Mouse (Mus musculus) spleen, adult 2 months (tissue): ENCODE measurements at regions not wholly inside any gene's neighbourhood (a gene's known extent, or its start where the extent isn't known, plus 50 kb on each side); places are given as distances from the start of the nearest gene placed in this dataset.

Experiments used
- DNase-seq, 2 experiments: peaks; one replicate each; pipeline versions ENCODE4 v3.0.0 to v3.0.0-alpha.2; 2012 to 2021; ENCODE audit warnings: low spot score in 2 of 2, low read depth in 1 of 2
- H3K27ac ChIP-seq: fragments of 200-500 bp; 2 replicates; pipeline ENCODE4 v1.5.1; 2012; ENCODE audit warnings: low read length, inconsistent platforms; ENCODE audit not compliant: insufficient read depth
- H3K27me3 ChIP-seq: fragments of 200-500 bp; 2 replicates; pipeline ENCODE4 v1.6.1; 2012; ENCODE audit warnings: mild to moderate bottlenecking, moderate library complexity, low read length, inconsistent platforms; ENCODE audit not compliant: control insufficient read depth, insufficient read depth
- H3K36me3 ChIP-seq: fragments of 200-500 bp; 2 replicates; pipeline ENCODE4 v1.6.1; 2012; ENCODE audit warnings: mild to moderate bottlenecking, low read length, inconsistent platforms; ENCODE audit not compliant: control insufficient read depth, insufficient read depth
- H3K4me1 ChIP-seq: fragments of 200-500 bp; 2 replicates; pipeline ENCODE4 v1.6.1; 2011; ENCODE audit warnings: inconsistent platforms; ENCODE audit not compliant: control insufficient read depth, insufficient read depth, insufficient read length
- H3K4me3 ChIP-seq: fragments of 200-500 bp; 2 replicates; pipeline ENCODE4 v1.5.1; 2011; ENCODE audit warnings: mild to moderate bottlenecking, inconsistent platforms; ENCODE audit not compliant: insufficient read depth, insufficient read length; ENCODE audit errors: extremely low read depth
- CTCF ChIP-seq: fragments of 200-500 bp; IDR thresholded peaks from 2 replicates; pipeline ENCODE4 v1.5.1; 2011; ENCODE audit warnings: mild to moderate bottlenecking, inconsistent platforms; ENCODE audit not compliant: insufficient read depth, insufficient read length, insufficient replicate concordance; ENCODE audit errors: extremely low read depth
- POLR2A ChIP-seq: fragments of 200-500 bp; IDR thresholded peaks from 2 replicates; pipeline ENCODE4 v1.6.1; 2011; ENCODE audit warnings: low read depth, low read length, inconsistent platforms
- WGBS: fragments of 180-500 bp; shearing (Covaris S2); methylation state at CpG from one replicate; pipeline ENCODE4 v1.1.7; 2018; 5-methylcytosine and 5-hydroxymethylcytosine counted together

DNA sequence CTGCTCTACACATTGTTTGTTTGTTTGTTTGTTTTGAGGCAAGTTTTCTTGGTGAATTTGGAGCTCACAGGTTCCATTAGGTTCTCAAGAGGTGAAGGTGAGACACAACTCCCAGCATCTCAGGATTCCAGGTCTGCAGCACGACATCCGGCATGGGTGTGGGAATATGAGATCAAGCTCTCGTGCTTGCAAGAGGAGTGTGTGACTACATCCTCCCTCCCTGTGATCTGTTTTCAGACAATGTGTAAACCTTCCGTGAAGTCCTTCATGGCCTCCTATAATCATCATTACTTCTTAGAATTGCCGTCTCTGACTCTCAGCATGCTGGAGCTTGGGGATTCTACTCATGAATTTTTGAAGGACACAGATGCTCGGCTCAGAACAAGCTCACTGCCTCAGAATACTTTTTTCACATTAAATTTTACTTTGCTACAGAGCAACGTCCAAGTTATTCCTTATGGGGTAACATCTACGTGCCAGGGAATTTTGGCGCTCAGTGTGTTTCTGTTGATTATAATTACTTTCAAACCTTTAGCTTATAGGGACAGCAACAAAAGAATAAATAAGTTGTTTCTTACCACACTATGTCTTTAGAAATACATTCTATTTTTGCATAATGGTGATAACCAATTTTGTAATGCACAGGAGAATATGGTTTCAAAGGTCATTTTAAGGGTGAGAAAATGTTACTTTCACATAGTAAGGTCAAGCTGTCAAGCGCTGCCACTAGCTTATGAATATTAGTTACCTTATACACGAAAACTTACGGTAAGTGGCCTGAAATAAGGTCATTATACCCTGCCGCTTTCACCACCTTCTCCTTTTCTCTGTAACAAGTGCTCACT lies 220.6 kb downstream of the Spry2 start:
- 64% methylated on average over 13 of the region's 13 CpGs for WGBS
- Histone ChIP-seq H3K27ac (no peak overlapping the region), H3K4me3 (no peak overlapping the region), H3K36me3 (no peaks in the 10 kb centered on the region), H3K27me3 (no peaks in the 10 kb centered on the region), H3K4me1 (no peaks in the 10 kb centered on the region)
- DNase-seq = no peak
- TF ChIP-seq POLR2A = no peak
- TF ChIP-seq CTCF = no peak

DNA sequence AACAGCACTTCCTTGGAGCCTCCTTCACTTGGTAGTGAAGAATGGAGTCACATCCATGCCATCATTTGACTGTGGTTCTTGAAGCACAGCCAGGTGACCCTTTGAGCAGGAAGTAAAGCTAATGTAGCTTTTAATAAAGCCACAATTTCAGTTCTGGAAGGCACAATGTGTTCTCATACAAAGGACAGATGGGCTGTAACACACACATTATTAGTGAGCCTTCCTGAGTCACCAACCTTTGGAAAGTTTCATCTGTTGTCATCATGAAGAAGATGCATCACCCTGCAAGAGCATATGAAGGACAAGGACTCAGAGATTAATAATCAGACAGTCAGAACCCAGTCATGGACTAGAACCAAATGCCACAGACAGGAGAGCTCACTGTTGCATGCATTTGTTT lies 221.6 kb downstream of the Spry2 start:
- no peak for DNase-seq
- no peak overlapping the region for H3K27ac ChIP-seq
- no peaks in the 10 kb centered on the region for H3K36me3 ChIP-seq
- H3K27me3 ChIP-seq = no peaks in the 10 kb centered on the region
- H3K4me3 ChIP-seq = no peak overlapping the region
- TF ChIP-seq POLR2A = no peak
- no peak for TF ChIP-seq CTCF
- no peaks in the 10 kb centered on the region for H3K4me1 ChIP-seq

GRCm38 (mm10) chr14:105668969-105669368 lies 227.7 kb downstream of the Spry2 start:
- H3K36me3 ChIP-seq = no peaks in the 10 kb centered on the region
- no peak overlapping the region for H3K27ac ChIP-seq
- no peak for TF ChIP-seq CTCF
- no peak for TF ChIP-seq POLR2A
- WGBS = 3% methylated on average over 11 of the region's 11 CpGs
- DNase-seq = no peak
- H3K27me3 ChIP-seq = no peaks in the 10 kb centered on the region
- no peaks in the 10 kb centered on the region for H3K4me1 ChIP-seq
- no peak overlapping the region for H3K4me3 ChIP-seq

- Histone ChIP-seq H3K4me1 (no peaks in the 10 kb centered on the region), H3K36me3 (no peaks in the 10 kb centered on the region), H3K27ac (no peak overlapping the region), H3K27me3 (no peaks in the 10 kb centered on the region), H3K4me3 (no peak overlapping the region)
- 86% methylated on average over 7 of the region's 7 CpGs for WGBS
- DNase-seq = no peak
- TF ChIP-seq POLR2A (no peak), CTCF (no peak)
Measured at GRCm38 (mm10) chr14:105664671-105665198, 231.9 kb downstream of the Spry2 start.

GRCm38 (mm10) chr14:105663472-105663871 lies 233.1 kb downstream of the Spry2 start:
- Histone ChIP-seq H3K36me3 (no peaks in the 10 kb centered on the region), H3K27ac (no peak overlapping the region), H3K4me3 (no peak overlapping the region), H3K27me3 (no peaks in the 10 kb centered on the region), H3K4me1 (no peaks in the 10 kb centered on the region)
- no peak for TF ChIP-seq CTCF
- TF ChIP-seq POLR2A = no peak
- DNase-seq = no peak
- WGBS = 89% methylated on average over 3 of the region's 4 CpGs

GRCm38 (mm10) chr14:105662839-105663238 lies 233.8 kb downstream of the Spry2 start:
- 91% methylated on average over 6 of the region's 6 CpGs for WGBS
- no peaks in the 10 kb centered on the region for H3K36me3 ChIP-seq
- H3K27ac ChIP-seq = no peak overlapping the region
- no peak for DNase-seq
- no peak overlapping the region for H3K4me3 ChIP-seq
- no peaks in the 10 kb centered on the region for H3K4me1 ChIP-seq
- H3K27me3 ChIP-seq = no peaks in the 10 kb centered on the region
- TF ChIP-seq POLR2A (no peak), CTCF (no peak)

GRCm38 (mm10) chr14:105658316-105658715 lies 238.3 kb downstream of the Spry2 start:
- Histone ChIP-seq H3K27ac (no peak overlapping the region), H3K4me3 (no peak overlapping the region), H3K27me3 (no peaks in the 10 kb centered on the region), H3K4me1 (no peaks in the 10 kb centered on the region), H3K36me3 (no peaks in the 10 kb centered on the region)
- TF ChIP-seq CTCF (no peak), POLR2A (no peak)
- 87% methylated on average over 2 of the region's 2 CpGs for WGBS
- DNase-seq = no peak
